Mouse (Mus musculus) megakaryocyte, embryonic 14.5 days (primary cell): Measurements from ENCODE around the gene Ppp3ca.

Source experiments
- FLI1 ChIP-seq: IDR thresholded peaks from 2 replicates; pipeline ENCODE4 v1.6.1; 2012; ENCODE audit warnings: low read length, inconsistent platforms, mixed read lengths
- GATA1 ChIP-seq: IDR thresholded peaks from 3 replicates; pipeline ENCODE4 v1.6.1; 2012; ENCODE audit warnings: mixed read lengths, low read length, inconsistent platforms, borderline replicate concordance

DNA sequence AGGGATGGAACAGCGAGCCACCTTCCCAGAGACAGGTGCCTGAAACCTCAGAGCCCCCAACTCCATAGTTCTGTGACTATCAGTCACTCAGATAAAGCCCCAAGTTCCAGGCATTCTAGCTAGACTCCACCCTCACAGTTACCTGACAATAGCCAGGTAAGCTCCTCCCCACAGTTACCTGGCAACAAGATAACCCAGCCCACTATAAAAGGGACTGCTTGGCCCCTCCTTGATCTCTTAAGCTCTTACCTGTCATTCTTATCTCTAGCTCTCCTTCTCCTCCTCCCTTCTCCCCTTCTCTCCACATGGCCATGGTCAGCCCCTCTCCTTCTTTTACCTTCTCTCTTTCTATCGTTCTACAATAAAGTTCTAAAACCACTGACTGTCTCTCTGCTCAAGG is 285.1 kb downstream of the Ppp3ca start:
- TF ChIP-seq GATA1 (no peak), FLI1 (no peak)
